12 mouse cellular contexts compared by ENCODE assay signal in the genomic region with DNA sequence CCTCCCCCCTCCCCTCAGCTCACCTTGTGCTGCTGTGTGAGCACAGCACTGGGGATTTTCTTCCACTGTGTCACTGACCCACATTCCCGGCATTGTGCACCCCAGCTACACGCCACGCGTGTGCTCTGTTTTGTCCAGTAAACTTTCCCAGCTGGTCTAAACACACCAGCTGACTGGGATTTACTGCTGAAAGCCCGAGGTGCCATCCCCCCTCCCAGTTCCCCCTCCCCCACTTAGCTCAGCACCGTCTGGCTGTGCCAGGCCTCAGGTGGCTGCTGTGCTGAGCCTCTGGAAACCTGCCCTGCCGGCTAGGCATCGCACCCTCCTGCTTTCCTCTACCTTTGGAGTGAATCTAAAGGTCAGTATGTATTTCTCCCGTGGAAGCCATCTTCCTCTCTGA. TPM values are rescaled to one million over a fixed set of nuclear protein-coding genes. Genes with fewer than 3 reads are reported as not detected.
DNase-seq lines count a peak whose midpoint lies in the region; ATAC-seq and TF ChIP-seq lines count a peak whose summit lies in the region.
"Had no signal": no experiment of that assay in that cellular context is flagged by ENCODE, and none has a peak within 500 bp of the region (broad histone marks: within the 10 kb centered on the region; RNA-seq: fewer than 3 reads in every experiment).

No protein-coding gene starts in this region.

- H3K4me2 ChIP-seq in heart, embryonic 11.5 days, result peak overlapping the region; percentile 14; the same call in 1 of the 2 replicates
- H3K4me2 ChIP-seq in intestine, postnatal 0 days (replicated peaks; ENCODE audit: low read depth), result no peak overlapping the region
- H3K4me2 ChIP-seq: liver, embryonic 11.5 days; stomach, embryonic 15.5 days had no signal

- peaks cover 3% of the 10 kb centered on the region; the same call in 1 of the 2 replicates for H3K36me3 ChIP-seq in heart, embryonic 11.5 days (ENCODE audit: control insufficient read depth, insufficient read depth, low read length)
- peaks cover 16% of the 10 kb centered on the region for H3K36me3 ChIP-seq in intestine, postnatal 0 days (ENCODE audit: control insufficient read depth, insufficient read depth)

- no peaks in the 10 kb centered on the region for H3K9me3 ChIP-seq in heart, embryonic 11.5 days (replicated peaks; ENCODE audit: control insufficient read depth, low read length)
- no peaks in the 10 kb centered on the region for H3K9me3 ChIP-seq in intestine, postnatal 0 days (ENCODE audit: control insufficient read depth)
- H3K9me3 ChIP-seq: stomach, embryonic 15.5 days had no signal

- no peak overlapping the region for H3K9ac ChIP-seq in heart, embryonic 11.5 days (ENCODE audit: low read depth, low read length)
- H3K9ac ChIP-seq in intestine, postnatal 0 days (ENCODE audit: low read depth, low read length), result no peak overlapping the region
- H3K9ac ChIP-seq: stomach, embryonic 15.5 days had no signal

- no peak for DNase-seq in heart, postnatal 36 days
- peak; percentile 33 for DNase-seq in brain, adult 2 months (ENCODE audit: low read depth, low spot score)
- DNase-seq in mesoderm, embryonic 11.5 days (ENCODE audit: low read depth, low spot score), result peak; percentile 39
- DNase-seq in MN1 (ENCODE audit: low spot score), result no peak
- no peak for DNase-seq in ovary, adult 18-20 months (ENCODE audit: low spot score)
- DNase-seq in left cerebral cortex, adult 8-10 months (ENCODE audit: low spot score in 2 of 2), result no peak
- DNase-seq: adrenal gland, adult 2 months had no signal

- intact Hi-C loops in heart, postnatal 36 days (cut with DNase I), result no loop called here

- 28% methylated on average over 9 of the region's 9 CpGs for WGBS in heart, embryonic 11.5 days (ENCODE audit: insufficient replicate concordance)
- WGBS in intestine, postnatal 0 days, result 22% methylated on average over 9 of the region's 9 CpGs

- H3K27ac ChIP-seq in heart, embryonic 11.5 days (ENCODE audit: low read depth, low read length), result no peak overlapping the region
- peak overlapping the region; percentile 28; the same call in 1 of the 2 replicates for H3K27ac ChIP-seq in intestine, postnatal 0 days (ENCODE audit: low read depth, low read length)
- H3K27ac ChIP-seq: stomach, embryonic 15.5 days had no signal

- no peak for ATAC-seq in heart, embryonic 11.5 days (replicated peaks; ENCODE audit: insufficient number of reproducible peaks, low FRiP score, low TSS enrichment)
- peak; percentile 62 for ATAC-seq in intestine, postnatal 0 days

- no peak for TF ChIP-seq CTCF in intestine, postnatal 0 days (IDR thresholded peaks at IDR 0.05; ENCODE audit: low read depth)

- no peak overlapping the region for H3K4me3 ChIP-seq in heart, embryonic 11.5 days (ENCODE audit: low read depth, low read length)
- no peak overlapping the region for H3K4me3 ChIP-seq in intestine, postnatal 0 days (ENCODE audit: low read depth, low read length)
- H3K4me3 ChIP-seq: stomach, embryonic 15.5 days had no signal

- no peaks in the 10 kb centered on the region for H3K27me3 ChIP-seq in heart, embryonic 11.5 days (ENCODE audit: control insufficient read depth, insufficient read depth, low read length)
- H3K27me3 ChIP-seq in intestine, postnatal 0 days (replicated peaks; ENCODE audit: control insufficient read depth, insufficient read depth, low read length), result no peaks in the 10 kb centered on the region
- H3K27me3 ChIP-seq: stomach, embryonic 15.5 days had no signal

- H3K4me1 ChIP-seq in heart, embryonic 11.5 days (ENCODE audit: control insufficient read depth, insufficient read depth, low read length), result peaks cover 4% of the 10 kb centered on the region; the same call in 1 of the 2 replicates
- H3K4me1 ChIP-seq in intestine, postnatal 0 days (replicated peaks; ENCODE audit: control insufficient read depth, insufficient read depth, low read length), result no peaks in the 10 kb centered on the region
- H3K4me1 ChIP-seq: stomach, embryonic 15.5 days had no signal

RNA-seq across cellular contexts. Expression of gene Ccz1, which starts 33.8 kb away (rescaled TPM):
- 67.2 and 72.1 TPM in 2 replicates for polyA plus RNA-seq in heart, embryonic 11.5 days (2014; fragmentation: Nextera tagmentation; extraction: Ambion mirVana)
- total RNA-seq in heart, postnatal 36 days (2021), result 10 to 100 TPM; 30.4 to 30.5 TPM
- polyA plus RNA-seq in intestine, postnatal 0 days (2015; fragmentation: Nextera tagmentation; extraction: Ambion mirVana), result 58.1 and 59.9 TPM in 2 replicates
- total RNA-seq in left cerebral cortex, adult 8-10 months (2022), result 10 to 100 TPM; 39.1 to 44.3 (median 40.7) TPM

RNA-seq across cellular contexts. Expression of gene Ocm, which starts 45.6 kb away (rescaled TPM):
- not detected in 2 replicates for polyA plus RNA-seq in heart, embryonic 11.5 days (2014; fragmentation: Nextera tagmentation; extraction: Ambion mirVana)
- not detected for total RNA-seq in heart, postnatal 36 days (2021)
- polyA plus RNA-seq in intestine, postnatal 0 days (2015; fragmentation: Nextera tagmentation; extraction: Ambion mirVana), result not detected in 2 replicates
- total RNA-seq in left cerebral cortex, adult 8-10 months (2022), result 1 to 10 TPM; 1.0 to 2.6 (median 1.1) TPM
- total RNA-seq: adrenal gland, adult 2 months; heart, postnatal 25 days had no signal
- polyA plus RNA-seq: adrenal gland, adult 2 months; liver, embryonic 11.5 days; stomach, embryonic 15.5 days had no signal

RNA-seq across cellular contexts. Expression of gene Rsph10b, which starts 48.0 kb away (rescaled TPM):
- polyA plus RNA-seq in heart, embryonic 11.5 days (2014; fragmentation: Nextera tagmentation; extraction: Ambion mirVana), result 0.43 and 1.5 TPM in 2 replicates
- under 1 TPM; 0.11 to 0.19 TPM for total RNA-seq in heart, postnatal 36 days (2021)
- 0.86 and 1.5 TPM in 2 replicates for polyA plus RNA-seq in intestine, postnatal 0 days (2015; fragmentation: Nextera tagmentation; extraction: Ambion mirVana)
- total RNA-seq in left cerebral cortex, adult 8-10 months (2022), result 1 to 10 TPM; 4.0 to 6.2 (median 5.0) TPM

RNA-seq across cellular contexts. Expression of gene Gm42421, which starts 52.9 kb away (rescaled TPM):
- 0.62 and 0.82 TPM in 2 replicates for polyA plus RNA-seq in heart, embryonic 11.5 days (2014; fragmentation: Nextera tagmentation; extraction: Ambion mirVana)
- not detected for total RNA-seq in heart, postnatal 36 days (2021)
- polyA plus RNA-seq in intestine, postnatal 0 days (2015; fragmentation: Nextera tagmentation; extraction: Ambion mirVana), result 0.26 TPM in 1 of 2 replicates, not detected in the other
- total RNA-seq in left cerebral cortex, adult 8-10 months (2022), result 1 to 10 TPM in 3 of 4 experiments, under 1 TPM in 1; 0.91 to 2.3 (median 1.6) TPM
- total RNA-seq: heart, postnatal 25 days had no signal
- polyA plus RNA-seq: adrenal gland, adult 2 months had no signal

Comparison
In these comparisons a context has a peak if more than half of its experiments do, and no peak if none do; other contexts are left out.
1. DNase-seq: peak in brain, adult 2 months (single experiment) and mesoderm, embryonic 11.5 days (single experiment); none in heart, postnatal 36 days (0 of 2), MN1 (single experiment), ovary, adult 18-20 months (single experiment) and left cerebral cortex, adult 8-10 months (0 of 2).
2. RNA of gene Rsph10b, which starts 48.0 kb away (total RNA-seq): 4.0 to 6.2 TPM in left cerebral cortex, adult 8-10 months; 0.11 to 0.19 TPM in heart, postnatal 36 days; every median in the first group is over 4 times any median in the second.